Mouse (Mus musculus) cerebellum, adult 9-11 months (tissue): ENCODE measurements at regions not wholly inside any gene's neighbourhood (a gene's known extent, or its start where the extent isn't known, plus 50 kb on each side); places are given as distances from the start of the nearest gene placed in this dataset.

Experiments used
- DNase-seq: peaks from one replicate; pipeline ENCODE4 v3.0.0; 2022

GRCm38 (mm10) chr4:87718166-87718805 lies 314.9 kb downstream of the Mllt3 start:
- DNase-seq, result no peak

GRCm38 (mm10) chr4:87715212-87715933 lies 317.8 kb downstream of the Mllt3 start:
- DNase-seq, result no peak

GRCm38 (mm10) chr4:87712691-87713090 lies 320.5 kb downstream of the Mllt3 start:
- no peak for DNase-seq

- no peak for DNase-seq
These were observed 320.9 kb downstream of the Mllt3 start for GRCm38 (mm10) chr4:87712286-87712685.

- no peak for DNase-seq
These were observed 321.9 kb downstream of the Mllt3 start for GRCm38 (mm10) chr4:87711185-87711827.

GRCm38 (mm10) chr4:87708981-87709645 lies 324.1 kb downstream of the Mllt3 start:
- DNase-seq, result no peak

GRCm38 (mm10) chr4:87707386-87707785 lies 325.8 kb downstream of the Mllt3 start:
- DNase-seq, result no peak

- no peak for DNase-seq
These were observed 330.3 kb downstream of the Mllt3 start for GRCm38 (mm10) chr4:87702834-87703233.

GRCm38 (mm10) chr4:87702290-87702689 lies 330.9 kb downstream of the Mllt3 start:
- DNase-seq, result no peak

- DNase-seq, result no peak
These were observed 332.1 kb downstream of the Mllt3 start for GRCm38 (mm10) chr4:87701024-87701423.

- DNase-seq, result no peak
These were observed 332.7 kb downstream of the Mllt3 start for GRCm38 (mm10) chr4:87700508-87700907.

- no peak for DNase-seq
These were observed 333.6 kb downstream of the Mllt3 start for GRCm38 (mm10) chr4:87699586-87699985.

- no peak for DNase-seq
These were observed 334.4 kb downstream of the Mllt3 start for GRCm38 (mm10) chr4:87698750-87699149.

GRCm38 (mm10) chr4:87696921-87697320 lies 336.2 kb downstream of the Mllt3 start:
- no peak for DNase-seq

GRCm38 (mm10) chr4:87695811-87696210 lies 337.4 kb downstream of the Mllt3 start:
- DNase-seq, result no peak

- no peak for DNase-seq
These were observed 340.4 kb downstream of the Mllt3 start for GRCm38 (mm10) chr4:87692741-87693140.

GRCm38 (mm10) chr4:87684952-87685351 lies 348.2 kb downstream of the Mllt3 start:
- DNase-seq, result no peak

GRCm38 (mm10) chr4:87682783-87683182 lies 350.4 kb downstream of the Mllt3 start:
- no peak for DNase-seq

- DNase-seq, result no peak
These were observed 362.1 kb downstream of the Mllt3 start for GRCm38 (mm10) chr4:87671101-87671500.

- no peak for DNase-seq
These were observed 363.0 kb downstream of the Mllt3 start for GRCm38 (mm10) chr4:87670167-87670566.

- no peak for DNase-seq
These were observed 363.7 kb downstream of the Mllt3 start for GRCm38 (mm10) chr4:87669480-87669879.

GRCm38 (mm10) chr4:87668314-87668713 lies 364.9 kb downstream of the Mllt3 start:
- DNase-seq, result no peak

- DNase-seq, result no peak
These were observed 365.5 kb downstream of the Mllt3 start for GRCm38 (mm10) chr4:87667556-87668154.
